Mouse (Mus musculus) adipose tissue, adult 10 weeks (tissue): ENCODE results near the gene Doxl2. TPM values are rescaled to one million over a fixed set of nuclear protein-coding genes. Genes with fewer than 3 reads are reported as not detected.

Experiments
- polyA plus RNA-seq: library from polyadenylated mRNA; stranded (reverse); fragments of 350-450 nt; fragmentation: Illumina TruSeq; extraction: RNeasy Lipid Tissue Mini Kit (QIAGEN cat#74804); gene quantifications from one replicate; pipeline ENCODE4 v1.2.3, GENCODE M21; 2014; ENCODE audit warnings: low read depth, low replicate concordance

Gene Doxl2
- polyA plus RNA-seq, result not detected

DNA sequence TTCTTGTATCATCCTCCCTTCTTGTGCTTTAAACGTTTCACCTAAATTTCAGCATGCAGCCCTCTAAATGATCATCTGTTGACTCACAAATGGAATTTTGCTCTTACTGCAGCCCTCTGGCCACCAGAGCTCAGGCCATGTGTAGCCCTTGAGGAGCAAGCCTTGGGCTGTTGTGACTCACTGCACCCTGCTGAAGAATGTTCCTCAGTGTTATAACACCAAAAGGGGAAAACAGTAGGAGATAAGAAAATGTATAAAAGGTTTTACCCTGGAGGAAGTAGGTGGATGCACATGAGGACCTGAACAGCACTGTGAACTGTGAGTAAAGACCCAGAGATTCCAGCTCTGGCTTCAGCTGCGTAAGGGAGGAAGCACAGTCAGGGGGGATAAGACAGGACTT lies at the start of gene Doxl2:
Doxl2 (plus strand) TSS at position 301 of the 400 bp plus-strand sequence.

DNA sequence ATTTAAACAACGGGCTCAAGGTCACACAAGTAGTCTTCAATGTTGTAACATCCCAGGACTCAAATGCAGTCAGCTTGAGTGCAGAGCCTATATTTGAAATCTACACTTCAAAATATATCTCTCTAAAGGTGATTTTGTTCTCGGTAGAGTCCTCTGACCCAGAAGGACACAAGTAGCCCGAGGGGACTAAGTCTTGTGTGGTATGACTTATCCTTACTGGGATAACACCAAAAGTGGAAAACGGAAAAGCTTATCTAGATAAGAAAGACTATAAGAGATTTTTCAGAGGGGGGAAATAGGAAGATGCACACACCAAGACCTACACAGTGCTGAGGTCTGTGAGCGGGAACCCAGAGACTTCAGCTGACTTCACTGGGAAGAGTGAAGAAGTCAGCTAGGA lies 45.2 kb upstream of the Doxl2 start, which contains the start of gene 1600015I10Rik:
1600015I10Rik (plus strand) TSS at position 301 of the 400 bp plus-strand sequence.

DNA sequence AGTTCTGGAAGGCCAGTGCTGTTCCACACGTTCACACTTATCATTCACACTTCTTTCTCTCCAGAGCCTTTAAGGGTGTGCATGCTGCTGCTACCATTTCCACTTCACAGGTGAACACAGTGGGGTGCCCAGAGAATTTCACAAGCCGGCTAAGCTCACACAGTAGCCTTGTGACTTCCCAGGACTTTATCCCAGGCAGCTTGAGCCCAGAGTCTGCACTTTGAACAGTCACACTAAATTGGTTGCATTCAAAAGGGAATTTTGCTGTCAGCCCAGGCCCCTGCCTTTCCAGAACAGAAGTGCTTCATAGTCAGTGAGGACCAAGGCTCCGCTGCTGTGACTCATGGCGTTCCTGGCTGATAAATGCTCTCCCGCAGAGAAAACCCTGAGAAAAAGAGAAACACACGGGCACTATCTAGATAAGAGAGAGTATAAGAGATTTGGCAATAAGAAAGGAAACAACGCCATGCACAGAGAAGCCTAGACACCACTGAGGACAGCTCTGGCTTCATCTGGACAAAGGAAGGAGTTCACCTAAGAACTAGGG lies 11.8 kb downstream of the Doxl2 start, which contains the start of gene Svs1:
Svs1 (plus strand) TSS at position 418 of the 547 bp plus-strand sequence.

Other genes with a start within 250 kb of the Doxl2 start
- gene Gimap1, start 235.9 kb upstream of the Doxl2 start, polyA plus RNA-seq, result 5.4 TPM
- gene Gimap5, start 228.8 kb upstream of the Doxl2 start, polyA plus RNA-seq, result 4.5 TPM
- gene Gimap3, start 204.1 kb upstream of the Doxl2 start, polyA plus RNA-seq, result 5.8 TPM
- gene Tmem176a, start 134.0 kb upstream of the Doxl2 start, polyA plus RNA-seq, result 249 TPM
- gene Tmem176b, start 133.5 kb upstream of the Doxl2 start, polyA plus RNA-seq, result 309 TPM
- 1.5 TPM for gene Aoc1, start 102.1 kb upstream of the Doxl2 start, polyA plus RNA-seq
- gene 1600015I10Rik, start 45.1 kb upstream of the Doxl2 start, polyA plus RNA-seq, result not detected
- not detected for gene Svs1, start 11.9 kb downstream of the Doxl2 start, polyA plus RNA-seq
- gene Gpnmb, start 61.6 kb downstream of the Doxl2 start, polyA plus RNA-seq, result 36.2 TPM
- 22.6 TPM for gene Malsu1, start 98.8 kb downstream of the Doxl2 start, polyA plus RNA-seq
- 2.6 TPM for gene Igf2bp3, start 240.0 kb downstream of the Doxl2 start, polyA plus RNA-seq